In the genomic region with DNA sequence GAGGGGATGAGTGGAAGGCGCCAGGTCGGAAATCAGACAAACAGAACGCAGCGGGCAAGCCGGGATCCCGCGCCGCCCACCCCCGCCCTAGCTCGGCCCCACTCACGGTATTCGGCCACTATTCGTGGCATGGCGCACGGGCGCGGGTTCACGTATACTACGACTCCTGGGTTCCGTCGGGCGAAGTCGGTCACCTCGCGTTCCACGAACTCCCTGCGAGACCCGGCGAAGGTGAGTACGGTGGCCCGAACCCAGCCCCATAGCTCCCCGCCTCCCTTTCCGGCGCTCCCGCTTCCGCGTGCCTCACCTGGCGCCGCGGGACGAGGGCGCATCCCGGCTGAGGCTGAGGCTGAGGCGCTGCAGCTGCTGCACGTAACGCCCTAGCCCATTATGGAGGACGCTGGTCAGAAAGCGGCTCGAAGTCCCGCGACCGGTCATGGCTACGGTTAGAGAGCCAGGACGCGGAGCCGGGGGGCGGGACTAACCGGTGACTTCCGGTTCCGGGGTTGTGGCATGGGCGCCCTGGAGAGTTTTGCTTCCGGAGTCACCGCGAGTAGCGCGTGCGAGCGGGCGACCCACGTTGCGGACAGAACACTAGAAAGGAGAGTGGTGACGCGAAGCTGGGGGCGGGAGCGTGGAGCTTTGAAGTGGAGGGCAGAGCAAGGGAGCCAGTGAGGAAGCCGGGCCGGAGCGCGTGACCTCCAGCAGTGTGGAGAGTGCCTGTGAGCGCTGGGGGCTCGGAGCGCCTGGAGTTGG, we compare ENCODE assay signal across 8 mouse cellular contexts. TPM values are rescaled to one million over a fixed set of nuclear protein-coding genes. Genes with fewer than 3 reads are reported as not detected.
A peak's percentile ranks its signal among the peaks of the same experiment; 100 is the strongest.
DNase-seq lines count a peak whose midpoint lies in the region; ATAC-seq and TF ChIP-seq lines count a peak whose summit lies in the region.

A gene (minus strand): TSS at position 486 of the 756 bp plus-strand sequence.

- no peak for TF ChIP-seq CTCF in gastrocnemius, adult 2 months (IDR thresholded peaks at IDR 0.05)
- TF ChIP-seq CTCF in hindbrain, postnatal 0 days (IDR thresholded peaks at IDR 0.05; ENCODE audit: low read depth) = peak; percentile 20

- H3K9ac ChIP-seq in hindbrain, postnatal 0 days (replicated peaks; ENCODE audit: low read length) = peak within 1 kb of the TSS; percentile 73

- H3K36me3 ChIP-seq in hindbrain, postnatal 0 days (ENCODE audit: insufficient read depth, low read length) = peaks cover 27% of the 10 kb centered on the region
- H3K36me3 ChIP-seq in megakaryocyte, embryonic 14.5 days (replicated peaks; ENCODE audit: low read length) = peaks cover 75% of the 10 kb centered on the region

- H3K9me3 ChIP-seq in hindbrain, postnatal 0 days (ENCODE audit: low read length) = no peaks in the 10 kb centered on the region
- no peaks in the 10 kb centered on the region for H3K9me3 ChIP-seq in megakaryocyte, embryonic 14.5 days

- H3K4me3 ChIP-seq in gastrocnemius, adult 2 months = peak within 1 kb of the TSS; percentile 99
- peak within 1 kb of the TSS; percentile 71 for H3K4me3 ChIP-seq in hindbrain, postnatal 0 days (ENCODE audit: low read length)
- peak within 1 kb of the TSS; percentile 100 for H3K4me3 ChIP-seq in megakaryocyte, embryonic 14.5 days (replicated peaks)

- WGBS in hindbrain, postnatal 0 days = 2% methylated on average over 81 of the region's 82 CpGs

- peak within 1 kb of the TSS; percentile 89 for H3K27ac ChIP-seq in gastrocnemius, adult 2 months
- peak within 1 kb of the TSS; percentile 81 for H3K27ac ChIP-seq in hindbrain, postnatal 0 days

- peaks cover 14% of the 10 kb centered on the region for H3K4me1 ChIP-seq in hindbrain, postnatal 0 days (ENCODE audit: insufficient read depth, low read length)
- H3K4me1 ChIP-seq in megakaryocyte, embryonic 14.5 days = peaks cover 54% of the 10 kb centered on the region

- no peaks in the 10 kb centered on the region for H3K27me3 ChIP-seq in hindbrain, postnatal 0 days (ENCODE audit: insufficient read depth, low read length)
- H3K27me3 ChIP-seq in megakaryocyte, embryonic 14.5 days (replicated peaks) = no peaks in the 10 kb centered on the region

- ATAC-seq in hindbrain, postnatal 0 days = peak; percentile 95

- peak; percentile 80 for DNase-seq in WW6 (ENCODE audit: low read depth, low spot score)
- DNase-seq in cerebellum, postnatal 4 days (ENCODE audit: low spot score in 2 of 2) = peak; percentile 97 to 98
- DNase-seq in gastrocnemius, adult 2 months = peak; percentile 98
- DNase-seq in hindbrain, postnatal 0 days (ENCODE audit: low spot score) = peak; percentile 97
- DNase-seq in left cerebral cortex, adult 8-10 months (ENCODE audit: low spot score in 2 of 2) = peak; percentile 97
- peak; percentile 97 to 98 for DNase-seq in right cerebral cortex, postnatal 10 days (ENCODE audit: low spot score in 2 of 2)
- peak; percentile 99 for DNase-seq in urinary bladder, postnatal 25 days (ENCODE audit: low spot score)

- peak within 1 kb of the TSS; percentile 93 for H3K4me2 ChIP-seq in hindbrain, postnatal 0 days (ENCODE audit: low read depth, low read length)

- intact Hi-C loops in gastrocnemius, adult 2 months (cut with DNase I) = no loop called here

RNA-seq across cellular contexts. Expression of the gene that starts here (rescaled TPM):
- 10 to 100 TPM; 31.0 to 42.5 TPM for total RNA-seq in gastrocnemius, adult 2 months (2021)
- total RNA-seq in hindbrain, postnatal 0 days (2014; rRNA removed) = 97.1 and 98.4 TPM in 2 replicates
- 109 and 115 TPM in 2 replicates for polyA plus RNA-seq in hindbrain, postnatal 0 days (2015; fragmentation: Nextera tagmentation; extraction: Ambion mirVana)
- total RNA-seq in left cerebral cortex, adult 8-10 months (2022) = 10 to 100 TPM; 37.3 to 43.8 (median 39.8) TPM
- polyA plus RNA-seq in megakaryocyte, embryonic 14.5 days (2012; ENCODE audit: insufficient read depth, low replicate concordance) = 76.4 and 192 TPM in 2 replicates

Comparison
In these comparisons a context has a peak if more than half of its experiments do, and no peak if none do; other contexts are left out.
1. Peak in every context shown above with its lines: DNase-seq, ATAC-seq, H3K4me3 ChIP-seq and H3K27ac ChIP-seq.